Mouse (Mus musculus) heart, postnatal 0 days (tissue): ENCODE data around the gene Gabbr2. TPM values are rescaled to one million over a fixed set of nuclear protein-coding genes. Genes with fewer than 3 reads are reported as not detected.
A peak's percentile ranks its signal among the peaks of the same experiment; 100 is the strongest.

Experiments used
- ATAC-seq: fragments of 200-750 bp; cut with Nextera tagmentation; 2 replicates; pipeline ENCODE4 v1.8.0; 2017; ENCODE audit warnings: low read depth, moderate number of reproducible peaks, moderate library complexity; ENCODE audit not compliant: insufficient read depth
- DNase-seq: peaks from one replicate; pipeline ENCODE4 v3.0.0-alpha.2; 2016; ENCODE audit warnings: low spot score
- H3K27ac ChIP-seq: fragments of 300-500 bp; sonication (generic); 2 replicates; pipeline ENCODE4 v1.5.1; 2014; ENCODE audit warnings: low read depth, mild to moderate bottlenecking
- H3K27me3 ChIP-seq: fragments of 300-500 bp; sonication (generic); 2 replicates; pipeline ENCODE4 v1.6.1; 2014; ENCODE audit warnings: low read length, mixed read lengths; ENCODE audit not compliant: control insufficient read depth, insufficient read depth
- H3K36me3 ChIP-seq: fragments of 300-500 bp; sonication (generic); replicated peaks from 2 replicates; pipeline ENCODE4 v1.6.1; 2014; ENCODE audit warnings: low read length, mixed read lengths; ENCODE audit not compliant: control insufficient read depth, insufficient read depth
- H3K4me1 ChIP-seq: fragments of 300-500 bp; sonication (generic); 2 replicates; pipeline ENCODE4 v1.6.1; 2014; ENCODE audit warnings: antibody characterized with exemption; ENCODE audit not compliant: control insufficient read depth, insufficient read depth
- H3K4me2 ChIP-seq: fragments of 300-500 bp; sonication (generic); 2 replicates; pipeline ENCODE4 v1.6.1; 2014; ENCODE audit warnings: low read depth, mild to moderate bottlenecking, low read length, moderate library complexity
- H3K4me3 ChIP-seq: fragments of 300-500 bp; sonication (generic); 2 replicates; pipeline ENCODE4 v1.5.1; 2014; ENCODE audit warnings: low read depth, low read length
- H3K9ac ChIP-seq: fragments of 300-500 bp; sonication (generic); replicated peaks from 2 replicates; pipeline ENCODE4 v1.6.1; 2014; ENCODE audit warnings: low read depth, low read length, mixed read lengths
- H3K9me3 ChIP-seq: fragments of 300-500 bp; sonication (generic); replicated peaks from 2 replicates; pipeline ENCODE4 v1.6.1; 2016; ENCODE audit warnings: low read length; ENCODE audit not compliant: control insufficient read depth
- CTCF ChIP-seq: IDR thresholded peaks from 2 replicates; pipeline ENCODE4 v1.5.1; 2016; ENCODE audit warnings: antibody characterized with exemption, control low read depth, low read depth
- EP300 ChIP-seq: IDR thresholded peaks from 2 replicates; pipeline ENCODE4 v1.6.1; 2016; ENCODE audit warnings: antibody characterized with exemption, low read depth
- WGBS: fragments of 180-500 bp; shearing (Covaris S2); extraction: QIAGEN DNeasy Blood & Tissue Kit; methylation state at CpG from one replicate; pipeline ENCODE4 v1.1.7; 2014; 5-methylcytosine and 5-hydroxymethylcytosine counted together
- polyA plus RNA-seq: library from polyadenylated mRNA; unstranded; fragments of >200 nt; fragmentation: Nextera tagmentation; extraction: Ambion mirVana; gene quantifications from 2 replicates; pipeline ENCODE4 v1.2.1, GENCODE M21; 2015
- total RNA-seq: library from RNA; depleted of rRNA; stranded (reverse); fragments of >200 nt; gene quantifications from 2 replicates; pipeline ENCODE4 v1.2.3, GENCODE M21; 2014; ENCODE audit warnings: low replicate concordance

Gabbr2 gene
- total and polyA plus RNA-seq, 2 experiments from 2014 or later, result 0.07 TPM; not detected in 1

DNA sequence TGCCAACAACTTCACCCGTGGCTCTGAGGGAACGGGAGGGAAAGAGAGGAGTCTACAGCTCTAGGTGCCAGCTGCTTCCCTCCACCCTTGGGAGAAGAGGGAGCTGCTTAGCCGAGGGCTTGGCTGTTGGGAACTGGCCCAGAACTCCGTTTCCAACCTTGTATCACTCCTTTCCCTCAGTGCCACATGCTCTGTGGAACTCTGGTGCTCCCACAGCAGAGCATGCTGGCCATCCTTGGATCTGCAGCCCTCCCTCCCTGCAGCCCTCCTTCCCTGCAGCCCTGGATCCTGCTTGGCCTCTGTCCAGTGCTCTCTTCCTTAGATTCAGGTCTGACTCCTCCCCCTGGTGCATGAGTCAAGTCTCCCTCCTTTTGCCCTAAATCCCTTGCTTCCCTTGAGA is 176.7 kb downstream of the Gabbr2 start:
- DNase-seq (no peak), ATAC-seq (no peak; the same call in 1 of the 2 replicates)
- H3K4me3 ChIP-seq, result no peak overlapping the region
- H3K36me3 ChIP-seq, result no peaks in the 10 kb centered on the region
- H3K4me2 ChIP-seq, result no peak overlapping the region
- H3K27ac ChIP-seq, result no peak overlapping the region
- 52% methylated on average over 4 of the region's 4 CpGs for WGBS
- H3K9me3 ChIP-seq, result no peaks in the 10 kb centered on the region
- TF ChIP-seq CTCF, result peak; percentile 9; the same call in 1 of the 2 replicates
- no peak for TF ChIP-seq EP300
- no peaks in the 10 kb centered on the region for H3K4me1 ChIP-seq
- no peaks in the 10 kb centered on the region for H3K27me3 ChIP-seq
- H3K9ac ChIP-seq, result no peak overlapping the region

DNA sequence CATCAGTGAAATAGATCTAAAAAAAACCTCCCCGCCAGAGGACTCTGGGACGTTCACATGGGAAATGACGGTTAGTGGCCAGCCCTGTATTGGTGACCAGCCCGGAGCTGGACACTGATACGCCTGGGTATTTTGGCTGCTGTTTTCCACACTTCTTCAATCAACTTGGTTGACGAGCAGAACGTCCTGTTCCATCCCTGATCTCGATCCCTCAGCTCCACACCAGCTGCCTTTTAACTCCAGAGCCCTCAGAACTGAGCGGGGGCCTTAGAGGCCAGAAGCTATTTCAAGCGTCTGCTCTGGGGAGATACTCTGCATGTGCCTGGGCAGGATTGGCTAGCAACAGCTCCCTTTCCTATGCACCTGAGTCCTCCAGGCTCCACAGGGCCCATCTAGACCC is 177.4 kb downstream of the Gabbr2 start:
- Histone ChIP-seq H3K4me3 (no peak overlapping the region), H3K36me3 (no peaks in the 10 kb centered on the region), H3K27ac (no peak overlapping the region), H3K4me2 (no peak overlapping the region), H3K9ac (no peak overlapping the region), H3K9me3 (no peaks in the 10 kb centered on the region), H3K4me1 (no peaks in the 10 kb centered on the region), H3K27me3 (no peaks in the 10 kb centered on the region)
- DNase-seq (no peak), ATAC-seq (0 out of 2 replicates have a peak, but pooled peaks have one; percentile 33)
- TF ChIP-seq EP300, result no peak
- no peak for TF ChIP-seq CTCF
- 45% methylated on average over 10 of the region's 10 CpGs for WGBS

DNA sequence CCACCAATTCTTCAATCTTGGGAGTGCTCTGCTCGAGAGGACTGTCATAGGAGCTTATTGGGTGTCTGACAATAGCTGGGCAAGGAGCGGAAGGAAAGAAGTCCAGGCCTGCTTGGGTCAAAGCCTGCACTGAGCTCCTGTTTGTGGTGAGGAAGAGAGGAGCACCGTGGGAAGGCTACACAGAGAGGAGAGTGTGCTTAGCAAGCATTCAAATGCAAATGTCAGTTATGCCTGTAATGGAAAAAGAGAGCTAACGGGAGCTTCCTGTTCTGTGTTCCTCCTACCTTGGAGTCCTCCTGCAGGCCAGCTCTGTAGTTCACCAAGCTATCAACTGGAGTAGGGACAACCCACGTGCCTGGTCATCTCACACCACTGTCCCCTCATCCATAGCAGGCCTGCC is 180.5 kb downstream of the Gabbr2 start:
- no peaks in the 10 kb centered on the region for H3K9me3 ChIP-seq
- TF ChIP-seq CTCF (no peak), EP300 (no peak)
- H3K27ac ChIP-seq, result no peak overlapping the region
- H3K4me3 ChIP-seq, result no peak overlapping the region
- H3K4me1 ChIP-seq, result peaks cover 7% of the 10 kb centered on the region; the same call in 1 of the 2 replicates
- no peaks in the 10 kb centered on the region for H3K27me3 ChIP-seq
- H3K36me3 ChIP-seq, result no peaks in the 10 kb centered on the region
- H3K4me2 ChIP-seq, result no peak overlapping the region
- DNase-seq (no peak), ATAC-seq (no peak)
- 65% methylated on average over 5 of the region's 5 CpGs for WGBS
- H3K9ac ChIP-seq, result no peak overlapping the region

DNA sequence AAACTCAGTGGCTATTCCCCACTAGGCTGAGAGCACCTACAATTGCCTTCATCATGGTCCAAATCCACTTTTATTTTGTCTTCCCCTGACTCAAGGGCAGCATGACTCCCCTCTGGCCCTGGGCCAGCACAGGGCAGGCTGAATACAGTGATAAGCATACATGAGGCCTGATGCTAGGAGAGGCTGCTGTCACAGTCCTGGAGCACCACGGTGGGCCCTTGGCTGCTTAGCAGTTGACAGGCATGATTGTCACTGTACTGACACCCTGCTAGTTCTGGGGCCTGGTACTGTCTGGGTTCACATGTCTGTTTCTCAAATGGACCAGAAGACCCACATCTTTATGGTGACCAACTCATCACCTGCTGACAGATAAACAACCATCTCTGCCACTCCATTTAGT is 184.8 kb downstream of the Gabbr2 start:
- H3K27ac ChIP-seq, result no peak overlapping the region
- no peaks in the 10 kb centered on the region for H3K9me3 ChIP-seq
- H3K4me3 ChIP-seq, result no peak overlapping the region
- H3K9ac ChIP-seq, result no peak overlapping the region
- WGBS, result 29% methylated on average over 1 of the region's 1 CpGs
- no peak for DNase-seq
- ATAC-seq, result peak; percentile 48; the same call in 1 of the 2 replicates
- H3K4me1 ChIP-seq, result peaks cover 7% of the 10 kb centered on the region; the same call in 1 of the 2 replicates
- H3K4me2 ChIP-seq, result no peak overlapping the region
- H3K36me3 ChIP-seq, result no peaks in the 10 kb centered on the region
- no peak for TF ChIP-seq EP300
- TF ChIP-seq CTCF, result no peak
- no peaks in the 10 kb centered on the region for H3K27me3 ChIP-seq

GRCm38 (mm10) chr4:46805910-46806309 is 185.8 kb downstream of the Gabbr2 start:
- Histone ChIP-seq H3K9ac (no peak overlapping the region), H3K27ac (no peak overlapping the region), H3K4me1 (peaks cover 7% of the 10 kb centered on the region; the same call in 1 of the 2 replicates), H3K4me2 (no peak overlapping the region), H3K4me3 (no peak overlapping the region), H3K9me3 (no peaks in the 10 kb centered on the region), H3K27me3 (no peaks in the 10 kb centered on the region), H3K36me3 (no peaks in the 10 kb centered on the region)
- ATAC-seq (no peak), DNase-seq (no peak)
- TF ChIP-seq CTCF (no peak), EP300 (no peak)
- 46% methylated on average over 3 of the region's 3 CpGs for WGBS

- WGBS, result 83% methylated on average over 7 of the region's 7 CpGs
- ATAC-seq (no peak), DNase-seq (no peak)
- TF ChIP-seq CTCF (no peak), EP300 (no peak)
- H3K36me3 ChIP-seq, result no peaks in the 10 kb centered on the region
- no peak overlapping the region for H3K4me2 ChIP-seq
- H3K27ac ChIP-seq, result no peak overlapping the region
- no peaks in the 10 kb centered on the region for H3K27me3 ChIP-seq
- H3K4me3 ChIP-seq, result no peak overlapping the region
- H3K9ac ChIP-seq, result no peak overlapping the region
- no peaks in the 10 kb centered on the region for H3K4me1 ChIP-seq
- H3K9me3 ChIP-seq, result no peaks in the 10 kb centered on the region
Measured at GRCm38 (mm10) chr4:46802386-46802785, 189.3 kb downstream of the Gabbr2 start.
